Mouse (Mus musculus): ENCODE data around the gene Ces1a. TPM values are rescaled to one million over a fixed set of nuclear protein-coding genes. Genes with fewer than 3 reads are reported as not detected.

Ces1a gene
- polyA plus RNA-seq (2015; fragmentation: Nextera tagmentation; extraction: Ambion mirVana), result not detected in 2 replicates

GRCm38 (mm10) chr8:93048092-93048491 lies at the start of gene Ces1a:
Gene Ces1a (minus strand): TSS chr8:93048192.
- 81% methylated on average over 3 of the region's 3 CpGs for WGBS
- no peak within 1 kb of the TSS for H3K9ac ChIP-seq (replicated peaks; ENCODE audit: low read depth, low read length)

GRCm38 (mm10) chr8:93095376-93095775 lies 47.4 kb upstream of the Ces1a start:
- no peaks in the 10 kb centered on the region for H3K4me1 ChIP-seq (replicated peaks; ENCODE audit: control insufficient read depth, insufficient read depth, low read length)
- no peaks in the 10 kb centered on the region for H3K27me3 ChIP-seq (replicated peaks; ENCODE audit: control insufficient read depth, insufficient read depth, low read length)
- no peak for ATAC-seq
- no peak overlapping the region for H3K4me2 ChIP-seq (ENCODE audit: low read length)
- H3K4me3 ChIP-seq (replicated peaks; ENCODE audit: low read length), result no peak overlapping the region
- no peaks in the 10 kb centered on the region for H3K9me3 ChIP-seq (ENCODE audit: control insufficient read depth, low read length)
- no peak overlapping the region for H3K27ac ChIP-seq (ENCODE audit: low read length)
- H3K9ac ChIP-seq (replicated peaks; ENCODE audit: low read depth, low read length), result no peak overlapping the region
- no peaks in the 10 kb centered on the region for H3K36me3 ChIP-seq (ENCODE audit: control insufficient read depth, insufficient read depth)

More at GRCm38 (mm10) chr8:93048092-93048491, at the start of gene Ces1a:
- ATAC-seq, result no peak
- H3K27me3 ChIP-seq (replicated peaks; ENCODE audit: control insufficient read depth, insufficient read depth, low read length), result no peaks in the 10 kb centered on the region
- no peaks in the 10 kb centered on the region for H3K9me3 ChIP-seq (ENCODE audit: control insufficient read depth, low read length)
- no peaks in the 10 kb centered on the region for H3K36me3 ChIP-seq (ENCODE audit: control insufficient read depth, insufficient read depth)
- H3K4me3 ChIP-seq (replicated peaks; ENCODE audit: low read length), result no peak within 1 kb of the TSS
- H3K4me1 ChIP-seq (replicated peaks; ENCODE audit: control insufficient read depth, insufficient read depth, low read length), result no peaks in the 10 kb centered on the region
- H3K4me2 ChIP-seq (ENCODE audit: low read length), result no peak within 1 kb of the TSS
- H3K27ac ChIP-seq (ENCODE audit: low read length), result no peak within 1 kb of the TSS

GRCm38 (mm10) chr8:93091324-93091723 lies 43.3 kb upstream of the Ces1a start:
- Histone ChIP-seq H3K27me3 (replicated peaks; ENCODE audit: control insufficient read depth, insufficient read depth, low read length) (no peaks in the 10 kb centered on the region), H3K4me2 (ENCODE audit: low read length) (no peak overlapping the region), H3K9ac (replicated peaks; ENCODE audit: low read depth, low read length) (no peak overlapping the region), H3K27ac (ENCODE audit: low read length) (no peak overlapping the region), H3K4me3 (replicated peaks; ENCODE audit: low read length) (no peak overlapping the region), H3K9me3 (ENCODE audit: control insufficient read depth, low read length) (no peaks in the 10 kb centered on the region), H3K4me1 (replicated peaks; ENCODE audit: control insufficient read depth, insufficient read depth, low read length) (no peaks in the 10 kb centered on the region), H3K36me3 (ENCODE audit: control insufficient read depth, insufficient read depth) (no peaks in the 10 kb centered on the region)
- ATAC-seq, result no peak
- WGBS, result 60% methylated on average over 1 of the region's 1 CpGs

- Histone ChIP-seq H3K36me3 (ENCODE audit: control insufficient read depth, insufficient read depth) (no peaks in the 10 kb centered on the region), H3K4me1 (replicated peaks; ENCODE audit: control insufficient read depth, insufficient read depth, low read length) (no peaks in the 10 kb centered on the region), H3K4me2 (ENCODE audit: low read length) (no peak overlapping the region), H3K4me3 (replicated peaks; ENCODE audit: low read length) (no peak overlapping the region), H3K9me3 (ENCODE audit: control insufficient read depth, low read length) (no peaks in the 10 kb centered on the region), H3K9ac (replicated peaks; ENCODE audit: low read depth, low read length) (no peak overlapping the region), H3K27me3 (replicated peaks; ENCODE audit: control insufficient read depth, insufficient read depth, low read length) (no peaks in the 10 kb centered on the region), H3K27ac (ENCODE audit: low read length) (no peak overlapping the region)
- 4% methylated on average over 2 of the region's 2 CpGs for WGBS
- peak; percentile 58 for ATAC-seq
These were observed 40.7 kb upstream of the Ces1a start for GRCm38 (mm10) chr8:93088686-93089122.

- H3K4me1 ChIP-seq (replicated peaks; ENCODE audit: control insufficient read depth, insufficient read depth, low read length), result no peaks in the 10 kb centered on the region
- no peaks in the 10 kb centered on the region for H3K36me3 ChIP-seq (ENCODE audit: control insufficient read depth, insufficient read depth)
- no peak overlapping the region for H3K9ac ChIP-seq (replicated peaks; ENCODE audit: low read depth, low read length)
- WGBS, result 31% methylated on average over 7 of the region's 7 CpGs
- H3K9me3 ChIP-seq (ENCODE audit: control insufficient read depth, low read length), result no peaks in the 10 kb centered on the region
- no peak overlapping the region for H3K4me2 ChIP-seq (ENCODE audit: low read length)
- no peaks in the 10 kb centered on the region for H3K27me3 ChIP-seq (replicated peaks; ENCODE audit: control insufficient read depth, insufficient read depth, low read length)
- H3K27ac ChIP-seq (ENCODE audit: low read length), result no peak overlapping the region
- H3K4me3 ChIP-seq (replicated peaks; ENCODE audit: low read length), result no peak overlapping the region
- no peak for ATAC-seq
These were observed 40.2 kb upstream of the Ces1a start for GRCm38 (mm10) chr8:93088193-93088592.

- 68% methylated on average over 2 of the region's 2 CpGs for WGBS
- H3K9me3 ChIP-seq (ENCODE audit: control insufficient read depth, low read length), result no peaks in the 10 kb centered on the region
- H3K27me3 ChIP-seq (replicated peaks; ENCODE audit: control insufficient read depth, insufficient read depth, low read length), result no peaks in the 10 kb centered on the region
- H3K4me3 ChIP-seq (replicated peaks; ENCODE audit: low read length), result no peak within 1 kb of the TSS
- H3K4me2 ChIP-seq (ENCODE audit: low read length), result no peak within 1 kb of the TSS
- no peak for ATAC-seq
- H3K36me3 ChIP-seq (ENCODE audit: control insufficient read depth, insufficient read depth), result no peaks in the 10 kb centered on the region
- H3K4me1 ChIP-seq (replicated peaks; ENCODE audit: control insufficient read depth, insufficient read depth, low read length), result no peaks in the 10 kb centered on the region
- H3K27ac ChIP-seq (ENCODE audit: low read length), result no peak within 1 kb of the TSS
- H3K9ac ChIP-seq (replicated peaks; ENCODE audit: low read depth, low read length), result no peak within 1 kb of the TSS
These were observed 31.9 kb upstream of the Ces1a start, which contains the start of gene Ces1b for GRCm38 (mm10) chr8:93079887-93080286. Gene Ces1b (minus strand): TSS chr8:93080017.

- Histone ChIP-seq H3K9me3 (ENCODE audit: control insufficient read depth, low read length) (no peaks in the 10 kb centered on the region), H3K4me1 (replicated peaks; ENCODE audit: control insufficient read depth, insufficient read depth, low read length) (no peaks in the 10 kb centered on the region), H3K27ac (ENCODE audit: low read length) (no peak overlapping the region), H3K27me3 (replicated peaks; ENCODE audit: control insufficient read depth, insufficient read depth, low read length) (no peaks in the 10 kb centered on the region; the same call in 1 of the 2 replicates), H3K4me2 (ENCODE audit: low read length) (no peak overlapping the region), H3K4me3 (replicated peaks; ENCODE audit: low read length) (no peak overlapping the region), H3K36me3 (ENCODE audit: control insufficient read depth, insufficient read depth) (no peaks in the 10 kb centered on the region), H3K9ac (replicated peaks; ENCODE audit: low read depth, low read length) (no peak overlapping the region)
- whole genome bisulfite sequencing, result 86% methylated on average over 4 of the region's 4 CpGs
- no peak for ATAC-seq
These were observed 27.3 kb upstream of the Ces1a start for GRCm38 (mm10) chr8:93075251-93075650.

- Histone ChIP-seq H3K4me2 (ENCODE audit: low read length) (no peak overlapping the region), H3K9me3 (ENCODE audit: control insufficient read depth, low read length) (no peaks in the 10 kb centered on the region), H3K4me1 (replicated peaks; ENCODE audit: control insufficient read depth, insufficient read depth, low read length) (no peaks in the 10 kb centered on the region), H3K4me3 (replicated peaks; ENCODE audit: low read length) (no peak overlapping the region), H3K36me3 (ENCODE audit: control insufficient read depth, insufficient read depth) (no peaks in the 10 kb centered on the region), H3K27ac (ENCODE audit: low read length) (no peak overlapping the region), H3K27me3 (replicated peaks; ENCODE audit: control insufficient read depth, insufficient read depth, low read length) (no peaks in the 10 kb centered on the region), H3K9ac (replicated peaks; ENCODE audit: low read depth, low read length) (no peak overlapping the region)
- 68% methylated on average over 3 of the region's 3 CpGs for WGBS
- ATAC-seq, result no peak
These were observed 15.6 kb upstream of the Ces1a start for GRCm38 (mm10) chr8:93063416-93064117.

GRCm38 (mm10) chr8:93059185-93059584 lies 11.2 kb upstream of the Ces1a start:
- no peak overlapping the region for H3K4me3 ChIP-seq (replicated peaks; ENCODE audit: low read length)
- H3K9ac ChIP-seq (replicated peaks; ENCODE audit: low read depth, low read length), result no peak overlapping the region
- H3K4me1 ChIP-seq (replicated peaks; ENCODE audit: control insufficient read depth, insufficient read depth, low read length), result no peaks in the 10 kb centered on the region
- no peaks in the 10 kb centered on the region for H3K9me3 ChIP-seq (ENCODE audit: control insufficient read depth, low read length)
- H3K27me3 ChIP-seq (replicated peaks; ENCODE audit: control insufficient read depth, insufficient read depth, low read length), result no peaks in the 10 kb centered on the region
- H3K4me2 ChIP-seq (ENCODE audit: low read length), result no peak overlapping the region
- H3K36me3 ChIP-seq (ENCODE audit: control insufficient read depth, insufficient read depth), result no peaks in the 10 kb centered on the region
- no peak for ATAC-seq
- H3K27ac ChIP-seq (ENCODE audit: low read length), result no peak overlapping the region
- 10% methylated on average over 2 of the region's 2 CpGs for WGBS

Measured in forebrain, embryonic 16.5 days (tissue).